Mouse (Mus musculus): Measurements from ENCODE around the gene Trmt5.

DNA sequence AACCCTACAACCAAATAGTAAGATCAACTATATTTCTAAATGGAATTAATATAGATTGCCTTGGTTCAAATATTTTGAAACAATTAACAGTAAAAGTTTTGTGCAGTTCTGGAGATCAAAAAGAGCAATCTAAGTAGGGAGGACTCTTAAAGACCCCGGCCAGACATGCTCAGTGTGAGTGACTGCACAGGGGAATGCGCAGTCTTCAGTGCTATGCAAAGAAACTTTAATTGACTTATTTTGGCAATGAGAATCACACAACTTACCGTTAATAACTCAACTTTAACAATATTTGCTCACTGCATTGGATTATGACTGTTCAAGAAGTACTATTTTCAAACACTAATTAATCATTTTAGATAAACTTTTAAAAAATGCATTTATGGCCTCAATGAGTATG is 17.0 kb downstream of the Trmt5 start:
- TF ChIP-seq POLR2A (IDR thresholded peaks at IDR 0.05; ENCODE audit: borderline replicate concordance, insufficient read depth, low read length) (no peak), CTCF (IDR thresholded peaks at IDR 0.05; ENCODE audit: borderline replicate concordance, insufficient read depth, low read depth, low read length) (no peak)

Data from cerebellum, adult 2 months (tissue).